Mouse (Mus musculus) midbrain, embryonic 11.5 days (tissue): ENCODE measurements around the gene Rgs11. TPM values are rescaled to one million over a fixed set of nuclear protein-coding genes. Genes with fewer than 3 reads are reported as not detected.
"Not testable (repeated sequence)": the region's sequence is repeated elsewhere in the genome, so short reads cannot be mapped to it uniquely, and the experiment has no call there.

ENCODE experiments used
- ATAC-seq: fragments of 200-750 bp; cut with Nextera tagmentation; 2 replicates; pipeline ENCODE4 v1.8.0; 2017; ENCODE audit warnings: moderate TSS enrichment, moderate library complexity; ENCODE audit not compliant: low FRiP score
- DNase-seq: peaks from one replicate; pipeline ENCODE4 v3.0.0; 2015; ENCODE audit warnings: low spot score; ENCODE audit errors: missing footprints
- H3K27ac ChIP-seq: fragments of 300-500 bp; sonication (generic); 2 replicates; pipeline ENCODE4 v1.5.1; 2014; ENCODE audit warnings: low read depth, low read length
- H3K27me3 ChIP-seq: fragments of 300-500 bp; sonication (generic); 2 replicates; pipeline ENCODE4 v1.6.1; 2014; ENCODE audit warnings: mild to moderate bottlenecking, low read length, moderate library complexity, mixed read lengths; ENCODE audit not compliant: control insufficient read depth, insufficient read depth
- H3K36me3 ChIP-seq: fragments of 300-500 bp; sonication (generic); 2 replicates; pipeline ENCODE4 v1.6.1; 2014; ENCODE audit warnings: mild to moderate bottlenecking, low read length, moderate library complexity, mixed read lengths; ENCODE audit not compliant: control insufficient read depth, insufficient read depth
- H3K4me1 ChIP-seq: fragments of 300-500 bp; sonication (generic); 2 replicates; pipeline ENCODE4 v1.6.1; 2014; ENCODE audit warnings: low read length; ENCODE audit not compliant: control insufficient read depth, insufficient read depth
- H3K4me2 ChIP-seq: fragments of 300-500 bp; sonication (generic); 2 replicates; pipeline ENCODE4 v1.6.1; 2014; ENCODE audit warnings: mild to moderate bottlenecking, moderate library complexity
- H3K4me3 ChIP-seq: fragments of 300-500 bp; sonication (generic); 2 replicates; pipeline ENCODE4 v1.5.1; 2014; ENCODE audit warnings: low read depth, low read length
- H3K9ac ChIP-seq: fragments of 300-500 bp; sonication (generic); 2 replicates; pipeline ENCODE4 v1.6.1; 2014; ENCODE audit warnings: low read length
- H3K9me3 ChIP-seq: fragments of 300-500 bp; sonication (generic); 2 replicates; pipeline ENCODE4 v1.6.1; 2016; ENCODE audit warnings: low read length; ENCODE audit not compliant: control insufficient read depth
- WGBS: fragments of 180-500 bp; shearing (Covaris S2); extraction: QIAGEN DNeasy Blood & Tissue Kit; methylation state at CpG from one replicate; pipeline ENCODE4 v1.1.7; 2014; 5-methylcytosine and 5-hydroxymethylcytosine counted together
- polyA plus RNA-seq: library from polyadenylated mRNA; unstranded; fragments of >200 nt; fragmentation: Nextera tagmentation; extraction: Ambion mirVana; gene quantifications from 2 replicates; pipeline ENCODE4 v1.2.1, GENCODE M21; 2014

Gene Rgs11
- polyA plus RNA-seq: 0.18 and 0.40 TPM in 2 replicates

- H3K9ac ChIP-seq: 0 out of 2 replicates have a peak within 1 kb of the TSS, but pooled peaks have one; percentile 0
- DNase-seq: peak; percentile 87
- peaks cover 61% of the 10 kb centered on the region for H3K27me3 ChIP-seq
- no peak for ATAC-seq
- peak within 1 kb of the TSS; percentile 54 for H3K4me2 ChIP-seq
- no peaks in the 10 kb centered on the region for H3K9me3 ChIP-seq
- H3K36me3 ChIP-seq: no peaks in the 10 kb centered on the region
- H3K4me1 ChIP-seq: peaks cover 19% of the 10 kb centered on the region
- WGBS: 1% methylated on average over 22 of the region's 22 CpGs
- peak within 1 kb of the TSS; percentile 27 for H3K4me3 ChIP-seq
- no peak within 1 kb of the TSS for H3K27ac ChIP-seq
Observed at GRCm38 (mm10) chr17:26202737-26203136, at the start of gene Rgs11. TSS of gene Rgs11 (plus strand) at chr17:26202951.

- H3K36me3 ChIP-seq: no peaks in the 10 kb centered on the region
- H3K9ac ChIP-seq: no peak overlapping the region
- H3K4me2 ChIP-seq: no peak overlapping the region
- H3K27ac ChIP-seq: no peak overlapping the region
- ATAC-seq (no peak), DNase-seq (no peak)
- H3K27me3 ChIP-seq: no peaks in the 10 kb centered on the region
- 91% methylated on average over 1 of the region's 1 CpGs for WGBS
- H3K4me1 ChIP-seq: no peaks in the 10 kb centered on the region
- H3K9me3 ChIP-seq: no peaks in the 10 kb centered on the region
- H3K4me3 ChIP-seq: no peak overlapping the region
Observed at GRCm38 (mm10) chr17:26162736-26163135, 40.0 kb upstream of the Rgs11 start.

DNA sequence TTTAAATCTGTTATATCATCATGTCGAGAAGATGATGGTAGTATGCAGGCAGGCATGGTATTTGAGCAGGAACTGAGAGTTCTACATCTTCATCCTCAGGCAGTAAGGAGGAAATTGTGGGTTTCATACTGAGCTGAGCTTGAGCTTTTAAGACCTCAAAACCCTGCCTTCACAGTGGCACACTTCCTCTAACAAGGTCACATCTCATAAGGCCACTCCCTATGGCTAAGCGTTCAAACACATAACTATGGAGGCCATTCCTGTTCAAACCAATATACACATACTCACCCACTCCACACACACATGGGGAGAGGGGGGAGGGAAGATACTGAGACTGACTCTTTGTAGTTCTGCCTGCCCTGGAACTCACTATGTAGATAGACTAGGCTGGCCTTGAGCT lies 34.7 kb upstream of the Rgs11 start:
- 91% methylated on average over 2 of the region's 2 CpGs for WGBS

GRCm38 (mm10) chr17:26175248-26175647 lies 27.5 kb upstream of the Rgs11 start:
- 79% methylated on average over 2 of the region's 2 CpGs for WGBS
- H3K9ac ChIP-seq, H3K4me2 ChIP-seq, DNase-seq, H3K9me3 ChIP-seq, ATAC-seq, H3K4me3 ChIP-seq, H3K36me3 ChIP-seq, H3K4me1 ChIP-seq, H3K27me3 ChIP-seq, H3K27ac ChIP-seq: not testable (repeated sequence)

More for the DNA sequence above, 34.7 kb upstream of the Rgs11 start:
- H3K27ac ChIP-seq: no peak overlapping the region
- H3K9ac ChIP-seq: no peak overlapping the region
- no peaks in the 10 kb centered on the region for H3K36me3 ChIP-seq
- no peaks in the 10 kb centered on the region for H3K27me3 ChIP-seq
- DNase-seq: no peak
- H3K4me3 ChIP-seq: no peak overlapping the region
- no peaks in the 10 kb centered on the region for H3K9me3 ChIP-seq
- no peaks in the 10 kb centered on the region for H3K4me1 ChIP-seq
- H3K4me2 ChIP-seq: no peak overlapping the region
- ATAC-seq: no peak

DNA sequence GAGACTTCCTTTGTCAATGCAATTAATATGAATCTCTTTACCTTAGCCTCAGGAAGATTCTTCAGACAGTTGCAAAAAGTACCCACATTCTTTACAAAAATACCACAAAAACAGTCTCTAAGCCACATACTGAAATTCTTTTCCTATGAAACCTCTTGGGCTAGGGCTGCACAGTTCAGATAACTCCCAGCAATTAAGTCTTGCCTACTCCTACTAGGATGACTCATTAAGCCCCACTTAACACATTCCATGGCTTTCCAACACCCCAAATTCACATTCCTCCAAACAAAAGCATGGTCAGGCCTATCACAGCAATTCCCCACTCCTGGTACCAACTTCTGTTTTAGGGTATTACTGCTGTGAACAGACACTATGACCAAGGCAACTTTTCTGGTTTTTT lies 24.1 kb upstream of the Rgs11 start:
- H3K27ac ChIP-seq: no peak overlapping the region
- H3K36me3 ChIP-seq: peaks cover 3% of the 10 kb centered on the region
- DNase-seq (no peak), ATAC-seq (no peak)
- H3K4me3 ChIP-seq: no peak overlapping the region
- no peaks in the 10 kb centered on the region for H3K4me1 ChIP-seq
- H3K4me2 ChIP-seq: no peak overlapping the region
- no peaks in the 10 kb centered on the region for H3K9me3 ChIP-seq
- H3K27me3 ChIP-seq: no peaks in the 10 kb centered on the region
- no peak overlapping the region for H3K9ac ChIP-seq

GRCm38 (mm10) chr17:26181179-26181578 lies 21.6 kb upstream of the Rgs11 start:
- no peak overlapping the region for H3K27ac ChIP-seq
- no peak overlapping the region for H3K4me2 ChIP-seq
- H3K4me1 ChIP-seq: no peaks in the 10 kb centered on the region
- H3K27me3 ChIP-seq: no peaks in the 10 kb centered on the region
- H3K36me3 ChIP-seq: peaks cover 9% of the 10 kb centered on the region
- H3K9me3 ChIP-seq: no peaks in the 10 kb centered on the region
- H3K4me3 ChIP-seq: no peak overlapping the region
- 94% methylated on average over 3 of the region's 3 CpGs for WGBS
- DNase-seq (no peak), ATAC-seq (no peak)
- no peak overlapping the region for H3K9ac ChIP-seq

GRCm38 (mm10) chr17:26187592-26187991 lies 15.2 kb upstream of the Rgs11 start:
- no peak for ATAC-seq
- H3K9ac ChIP-seq: no peak overlapping the region

GRCm38 (mm10) chr17:26188091-26188805 lies 14.5 kb upstream of the Rgs11 start:
- DNase-seq: no peak
- H3K4me3 ChIP-seq: no peak overlapping the region
- H3K9ac ChIP-seq: no peak overlapping the region
- WGBS: 93% methylated on average over 11 of the region's 11 CpGs
- H3K36me3 ChIP-seq: peaks cover 35% of the 10 kb centered on the region
- H3K4me2 ChIP-seq: no peak overlapping the region
- no peaks in the 10 kb centered on the region for H3K9me3 ChIP-seq
- no peak overlapping the region for H3K27ac ChIP-seq
- no peak for ATAC-seq
- H3K27me3 ChIP-seq: no peaks in the 10 kb centered on the region
- no peaks in the 10 kb centered on the region for H3K4me1 ChIP-seq

More at GRCm38 (mm10) chr17:26187592-26187991, 15.2 kb upstream of the Rgs11 start:
- no peak overlapping the region for H3K4me2 ChIP-seq
- peaks cover 35% of the 10 kb centered on the region for H3K36me3 ChIP-seq
- no peaks in the 10 kb centered on the region for H3K9me3 ChIP-seq
- no peaks in the 10 kb centered on the region for H3K4me1 ChIP-seq
- H3K4me3 ChIP-seq: no peak overlapping the region
- no peaks in the 10 kb centered on the region for H3K27me3 ChIP-seq
- no peak overlapping the region for H3K27ac ChIP-seq
- 96% methylated on average over 5 of the region's 5 CpGs for WGBS
- no peak for DNase-seq

DNA sequence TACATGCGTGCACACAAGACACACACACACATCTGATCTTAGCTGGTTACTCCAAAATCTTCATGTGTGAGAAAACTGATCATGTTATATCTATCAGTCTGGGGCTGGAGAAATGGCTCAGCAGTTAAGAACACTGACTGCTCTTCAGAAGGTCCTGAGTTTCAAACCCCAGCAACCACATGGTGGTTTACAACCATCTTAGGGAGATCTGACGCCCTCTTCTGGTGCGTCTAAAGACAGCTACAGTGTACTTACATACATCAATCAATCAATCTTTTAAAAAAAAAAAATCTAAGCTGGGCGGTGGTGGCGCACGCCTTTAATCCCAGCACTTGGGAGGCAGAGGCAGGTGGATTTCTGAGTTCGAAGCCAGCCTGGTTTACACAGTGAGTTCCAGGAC lies 11.3 kb upstream of the Rgs11 start:
- not testable (repeated sequence) for H3K4me2 ChIP-seq, H3K9me3 ChIP-seq, H3K27me3 ChIP-seq, ATAC-seq, H3K4me1 ChIP-seq, H3K9ac ChIP-seq, DNase-seq, H3K27ac ChIP-seq, H3K4me3 ChIP-seq
- WGBS: 92% methylated on average over 7 of the region's 7 CpGs
- peaks cover 34% of the 10 kb centered on the region for H3K36me3 ChIP-seq
